Mouse (Mus musculus): ENCODE measurements around the gene Zfp523.
A peak's percentile ranks its signal among the peaks of the same experiment; 100 is the strongest.

Gene Zfp523

GRCm38 (mm10) chr17:28161310-28161881 lies 15.5 kb upstream of the Zfp523 start:
- DNase-seq (ENCODE audit: low read depth): no peak

- peak; percentile 87 for DNase-seq (ENCODE audit: low read depth)
Measured at GRCm38 (mm10) chr17:28163666-28164065, 13.3 kb upstream of the Zfp523 start.

DNA sequence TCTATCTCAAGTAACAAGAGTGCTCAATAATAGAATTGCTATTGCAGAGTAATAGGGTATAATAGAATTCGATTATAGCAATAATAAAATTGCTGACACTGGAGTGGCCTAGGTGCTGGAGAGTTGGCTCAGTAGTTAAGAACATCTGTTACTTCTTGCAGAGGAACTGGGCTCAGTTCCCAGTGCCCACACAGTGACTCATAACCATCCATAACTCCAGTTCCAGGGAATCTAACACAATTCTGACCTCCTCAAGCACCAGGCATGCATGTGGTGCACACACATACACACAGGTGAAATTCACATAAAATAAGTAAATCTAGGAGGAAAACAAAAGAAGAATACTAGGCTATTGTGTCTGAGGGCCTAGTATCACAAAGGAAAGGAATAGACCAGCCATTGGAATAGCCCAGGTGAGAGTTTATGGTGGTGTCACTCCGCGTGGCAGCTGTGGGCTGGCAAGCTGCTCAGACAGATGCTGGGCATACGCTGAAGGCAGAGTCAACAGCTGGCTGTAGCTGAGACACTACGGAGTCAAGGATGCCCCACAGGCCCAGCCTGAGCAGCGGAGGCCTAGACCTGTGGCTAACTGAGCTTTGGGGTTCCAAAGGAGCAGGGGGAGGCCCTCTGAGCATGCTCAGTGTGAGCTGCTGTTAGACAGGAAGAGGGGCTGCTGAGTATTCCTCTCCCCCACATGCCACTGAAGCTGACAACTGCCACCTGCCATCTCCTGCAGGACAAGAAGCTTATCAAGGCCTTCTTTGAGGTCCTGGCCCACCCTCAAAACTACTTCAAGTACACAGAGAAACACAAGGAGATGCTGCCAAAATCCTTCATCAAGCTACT lies 6.2 kb upstream of the Zfp523 start:
- no peak for DNase-seq (ENCODE audit: low read depth)

GRCm38 (mm10) chr17:28172690-28173089 lies 4.2 kb upstream of the Zfp523 start:
- DNase-seq (ENCODE audit: low read depth): no peak

DNA sequence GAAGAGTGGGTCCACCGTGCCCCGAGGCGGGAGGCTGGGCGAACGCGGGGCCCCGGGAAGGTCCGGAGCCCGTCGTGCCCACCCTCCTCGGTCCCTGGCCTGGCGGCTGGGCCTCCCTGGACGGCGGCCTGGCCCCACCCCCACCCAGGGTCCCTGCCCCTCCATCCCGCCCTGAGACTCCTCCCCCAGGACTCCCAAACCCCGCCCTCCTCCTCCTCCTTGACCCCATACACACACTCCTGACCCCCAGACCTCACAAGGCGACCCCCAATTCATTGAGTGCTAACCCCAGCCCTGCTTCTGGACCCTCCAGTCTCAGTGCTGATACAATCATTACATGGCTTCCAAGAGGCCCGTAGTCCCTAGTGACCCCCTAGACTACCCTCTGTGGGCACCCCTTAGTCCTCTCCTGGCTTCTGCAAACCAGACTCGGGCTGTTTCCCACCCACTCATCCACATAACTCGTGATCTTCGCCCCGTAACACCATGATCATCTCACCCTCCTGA lies 664 bp downstream of the Zfp523 start:
- no peak for DNase-seq (ENCODE audit: low read depth)

- DNase-seq (ENCODE audit: low read depth): no peak
Measured at GRCm38 (mm10) chr17:28180331-28180730, 3.4 kb downstream of the Zfp523 start.

- DNase-seq (ENCODE audit: low read depth): no peak
Measured at GRCm38 (mm10) chr17:28180783-28181544, 4.0 kb downstream of the Zfp523 start.

- peak; percentile 47 for DNase-seq (ENCODE audit: low read depth)
Measured at GRCm38 (mm10) chr17:28184971-28185638, 8.2 kb downstream of the Zfp523 start.

DNA sequence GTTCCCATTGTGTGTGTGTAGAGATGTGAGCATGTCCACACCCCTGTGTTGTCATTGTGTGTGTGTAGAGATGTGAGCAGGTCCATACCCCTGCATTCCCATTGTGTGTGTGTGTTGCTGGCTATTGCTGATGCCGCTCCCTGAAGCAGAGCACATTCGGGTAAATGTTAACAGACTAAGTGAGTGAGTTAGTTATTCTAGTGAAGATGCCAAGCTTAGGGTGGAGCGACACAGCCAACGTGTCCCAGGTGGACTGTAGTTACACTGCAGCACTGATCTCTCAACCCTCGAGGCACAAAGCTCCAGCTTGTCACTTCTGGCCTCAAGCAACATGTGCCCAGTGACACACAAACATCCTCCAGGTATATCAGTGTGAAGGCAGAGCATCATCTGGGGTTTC lies 11.4 kb downstream of the Zfp523 start:
- DNase-seq (ENCODE audit: low read depth): no peak

DNA sequence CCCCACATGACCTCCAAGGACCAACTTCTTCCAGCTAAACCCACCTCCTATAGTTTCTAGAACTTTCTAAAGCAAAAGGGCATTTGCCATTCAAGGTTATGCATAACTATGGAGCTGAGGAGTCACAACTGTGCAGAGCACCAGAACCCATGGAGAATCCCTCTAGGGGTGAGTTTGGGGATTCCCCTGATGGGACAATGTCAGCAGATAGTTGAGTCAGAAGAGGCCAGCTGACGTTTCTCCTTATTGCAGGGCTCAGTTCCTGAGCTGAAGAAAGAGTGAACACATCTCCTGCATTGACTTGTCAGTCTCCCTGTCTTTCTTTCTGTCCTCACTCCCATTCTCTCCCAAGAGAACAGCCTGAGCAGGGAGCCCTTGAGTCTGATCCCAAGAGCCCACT lies 15.8 kb downstream of the Zfp523 start:
- peak; percentile 53 for DNase-seq (ENCODE audit: low read depth)

DNA sequence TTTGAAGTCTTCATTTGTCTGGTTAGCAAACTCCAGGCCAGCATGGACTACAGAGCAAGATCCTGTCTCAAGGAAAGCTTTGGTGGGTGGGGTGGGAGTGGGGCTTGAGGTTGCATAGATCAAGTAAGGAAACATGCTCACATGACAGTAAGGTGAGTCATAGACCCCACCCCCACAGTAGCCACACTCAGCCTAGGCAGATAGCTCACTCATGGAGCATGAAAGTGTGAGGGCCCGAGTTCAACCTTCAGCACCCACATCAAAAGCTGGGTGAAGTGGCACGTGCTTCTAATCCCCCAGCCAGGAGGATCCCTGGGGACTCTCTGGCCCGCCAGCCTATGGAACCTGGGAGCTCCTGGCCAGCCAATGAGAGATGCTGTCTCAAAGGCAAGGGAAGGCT lies 16.6 kb downstream of the Zfp523 start:
- DNase-seq (ENCODE audit: low read depth): peak; percentile 43

- no peak for DNase-seq (ENCODE audit: low read depth)
Measured at GRCm38 (mm10) chr17:28195033-28195432, 18.1 kb downstream of the Zfp523 start.

- no peak for DNase-seq (ENCODE audit: low read depth)
Measured at GRCm38 (mm10) chr17:28197646-28198045, 20.7 kb downstream of the Zfp523 start.

DNA sequence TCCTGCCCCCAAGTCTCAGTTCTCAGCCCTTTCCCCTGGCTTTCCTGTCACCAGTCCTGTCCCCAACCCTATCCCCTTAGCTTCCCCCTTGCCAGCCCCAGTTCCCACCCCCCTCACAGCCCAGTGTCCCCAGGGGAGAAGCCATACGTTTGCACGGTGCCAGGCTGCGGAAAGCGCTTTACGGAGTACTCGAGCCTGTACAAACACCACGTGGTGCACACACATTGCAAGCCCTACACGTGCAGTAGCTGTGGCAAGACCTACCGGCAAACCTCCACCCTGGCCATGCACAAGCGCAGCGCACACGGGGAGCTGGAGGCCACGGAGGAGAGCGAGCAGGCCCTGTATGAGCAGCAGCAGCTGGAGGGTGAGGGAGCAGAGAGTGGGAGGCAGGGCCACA lies 25.1 kb downstream of the Zfp523 start:
- DNase-seq (ENCODE audit: low read depth): no peak

DNA sequence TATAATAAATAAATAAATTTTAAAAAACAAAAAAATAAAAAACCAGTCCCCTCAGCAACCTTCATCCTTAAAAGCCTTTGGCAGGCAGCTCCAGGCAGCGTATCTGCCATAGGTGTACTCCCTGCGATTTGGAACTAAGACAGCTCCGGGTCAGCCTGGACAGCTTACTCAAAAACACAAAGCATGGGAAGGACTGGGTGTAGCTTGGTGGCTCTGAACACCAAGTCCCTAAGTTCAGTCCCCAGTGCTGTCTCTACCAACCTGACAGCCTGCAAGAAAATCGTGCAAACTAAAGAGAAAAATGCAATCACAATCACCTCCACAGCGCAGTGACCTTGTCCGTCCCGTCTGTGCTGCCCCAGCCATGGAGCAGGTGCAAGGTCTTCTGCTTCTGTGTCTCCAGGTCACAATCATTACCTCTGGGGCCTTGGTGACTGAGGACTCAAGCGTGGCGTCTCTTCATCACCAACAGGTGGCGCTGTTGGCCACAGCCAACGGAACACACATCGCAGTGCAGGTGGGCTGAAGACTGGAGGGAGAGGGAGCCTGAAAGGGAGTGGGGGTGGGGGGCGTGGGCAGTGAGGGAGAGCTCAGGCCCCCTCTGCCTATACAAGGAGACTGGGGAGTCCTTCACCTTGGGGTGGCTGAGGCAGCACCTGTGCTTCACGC lies 27.3 kb downstream of the Zfp523 start:
- peak; percentile 91 for DNase-seq (ENCODE audit: low read depth)

GRCm38 (mm10) chr17:28205443-28205842 lies 28.5 kb downstream of the Zfp523 start:
- DNase-seq (ENCODE audit: low read depth): peak; percentile 34

DNA sequence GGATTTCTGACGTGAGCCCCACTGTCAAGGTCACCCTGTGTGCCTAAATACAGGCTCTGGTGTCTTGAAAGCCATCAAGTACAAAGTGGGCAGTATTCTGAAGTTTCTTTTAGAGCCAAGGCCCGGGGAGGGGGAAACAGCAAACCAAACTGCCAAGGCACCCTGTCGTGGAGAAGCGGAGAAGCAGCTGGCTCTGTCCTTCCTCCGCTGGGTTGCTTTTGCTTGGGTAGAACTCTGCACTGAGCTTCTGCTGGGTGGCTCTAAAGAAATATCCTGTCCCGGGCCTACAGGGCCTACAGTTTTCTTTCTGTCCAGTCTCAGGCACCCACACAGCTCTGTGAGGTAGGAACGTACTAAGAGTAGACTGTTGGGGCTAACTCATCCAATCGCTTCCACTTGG lies 30.2 kb downstream of the Zfp523 start:
- DNase-seq (ENCODE audit: low read depth): no peak

GRCm38 (mm10) chr17:28207591-28208313 lies 30.8 kb downstream of the Zfp523 start, which contains the start of gene Def6:
TSS of gene Def6 (plus strand) at chr17:28207778.
- DNase-seq (ENCODE audit: low read depth): peak; percentile 93

GRCm38 (mm10) chr17:28208314-28208612 lies 31.3 kb downstream of the Zfp523 start:
- DNase-seq (ENCODE audit: low read depth): no peak

GRCm38 (mm10) chr17:28209457-28210110 lies 32.7 kb downstream of the Zfp523 start:
- peak; percentile 66 for DNase-seq (ENCODE audit: low read depth)

Data from induced T-regulatory cell, adult 2 months (primary cell).